Mouse (Mus musculus) hindbrain, embryonic 15.5 days (tissue): ENCODE results near the gene Ckmt2. TPM values are rescaled to one million over a fixed set of nuclear protein-coding genes. Genes with fewer than 3 reads are reported as not detected.

Experiments
- polyA plus RNA-seq: library from polyadenylated mRNA; unstranded; fragments of >200 nt; fragmentation: Nextera tagmentation; extraction: Ambion mirVana; gene quantifications from 2 replicates; pipeline ENCODE4 v1.2.1, GENCODE M21; 2015

The Ckmt2 gene
- polyA plus RNA-seq, 1 experiment from 2014 or later, result not detected

Other genes starting within 250 kb of the Ckmt2 start
- 0.30 TPM in 1 of 2 replicates, not detected in the other for gene Acot12, start 135.4 kb downstream of the Ckmt2 start, polyA plus RNA-seq
- gene Zcchc9, start 69.2 kb downstream of the Ckmt2 start, polyA plus RNA-seq, result 19.3 TPM in 2 replicates